Mouse (Mus musculus): ENCODE results near the gene Egfl8. TPM values are rescaled to one million over a fixed set of nuclear protein-coding genes. Genes with fewer than 3 reads are reported as not detected.

The Egfl8 gene
- polyA plus RNA-seq, 1 experiment from 2014 or later, result 4.4 TPM

DNA sequence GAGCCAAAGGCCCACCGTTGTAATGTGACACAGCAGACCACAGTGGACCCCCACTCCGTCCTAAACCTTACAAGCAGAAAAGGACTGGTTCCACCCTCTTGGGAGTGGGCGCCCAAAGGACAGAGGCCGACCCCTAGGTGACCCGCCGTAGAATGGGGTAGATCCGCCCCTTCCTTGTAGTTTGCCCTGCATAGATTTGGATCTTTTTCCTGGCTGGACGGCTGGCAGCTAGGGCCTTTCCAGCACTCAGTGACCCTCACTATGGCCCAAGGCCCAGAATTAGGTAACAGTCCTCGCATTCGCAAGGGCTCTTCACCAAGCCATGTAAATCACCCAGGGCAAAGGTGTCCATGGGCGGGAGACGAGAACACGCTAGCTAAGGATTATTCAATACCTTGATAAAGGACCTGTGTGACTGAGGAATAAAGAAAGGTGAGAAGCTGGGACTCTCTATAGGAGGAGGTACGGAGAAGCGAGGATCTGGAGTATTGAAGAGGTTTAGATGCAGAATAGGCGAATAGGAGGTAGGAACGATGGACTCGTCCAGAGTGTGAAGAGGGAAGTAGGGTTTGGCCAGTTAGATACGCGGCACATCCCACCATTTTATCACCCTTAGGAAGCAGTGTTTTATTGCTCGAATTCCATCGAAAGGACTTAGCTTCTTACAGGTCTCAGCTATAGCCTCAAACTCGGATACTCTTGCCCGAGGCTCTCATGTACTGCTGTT, 11.1 kb downstream of the Egfl8 start:
- TF ChIP-seq EP300 (optimal IDR thresholded peaks at IDR 0.05) (no peak), CTCF (IDR thresholded peaks at IDR 0.05; ENCODE audit: low read depth) (no peak)
- Histone ChIP-seq H3K27me3 (ENCODE audit: control insufficient read depth, insufficient read depth, low read length) (no peaks in the 10 kb centered on the region), H3K9me3 (ENCODE audit: control insufficient read depth, low read length) (no peaks in the 10 kb centered on the region), H3K27ac (replicated peaks) (peak overlapping the region; percentile 93), H3K4me1 (replicated peaks; ENCODE audit: control insufficient read depth, insufficient read depth) (0 out of 2 replicates have a peak, but pooled peaks cover 5% of the 10 kb centered on the region), H3K36me3 (ENCODE audit: control insufficient read depth, insufficient read depth, low read length) (peaks cover 8% of the 10 kb centered on the region), H3K4me3 (ENCODE audit: low read depth, low read length) (peak overlapping the region; percentile 89), H3K4me2 (replicated peaks; ENCODE audit: low read depth) (peak overlapping the region; percentile 88), H3K9ac (ENCODE audit: low read length) (peak overlapping the region; percentile 61)
- DNase-seq (ENCODE audit: low spot score) (no peak), ATAC-seq (ENCODE audit: low FRiP score, low TSS enrichment) (no peak)
- 14% methylated on average over 24 of the region's 24 CpGs for WGBS

DNA sequence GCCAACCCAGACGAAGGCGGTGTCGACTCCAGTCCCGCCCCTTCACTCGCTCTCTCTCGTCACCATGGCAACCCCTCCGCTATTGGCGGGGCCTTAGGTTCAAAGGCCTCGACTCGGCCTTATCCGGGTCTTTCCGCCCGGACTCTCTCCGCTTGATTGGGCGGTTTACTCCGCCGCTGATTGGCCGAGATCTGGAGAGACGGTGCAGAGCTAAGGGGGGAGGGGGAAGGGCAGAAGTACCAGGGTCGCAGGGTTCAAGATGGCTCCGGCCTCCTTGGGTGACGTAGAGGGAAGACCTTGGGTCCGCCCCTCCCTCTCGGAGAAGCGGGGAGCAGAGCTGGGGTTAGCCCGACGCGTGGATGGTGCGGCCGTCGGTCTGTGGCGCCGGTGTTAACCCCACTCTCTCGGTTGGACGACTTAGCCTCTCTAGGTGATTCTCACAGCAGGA, 11.7 kb downstream of the Egfl8 start, which contains the start of gene Agpat1:
Gene Agpat1, plus strand, starts transcription at position 202 of the 448 bp plus-strand sequence.
- Histone ChIP-seq H3K9me3 (ENCODE audit: control insufficient read depth, low read length) (no peaks in the 10 kb centered on the region), H3K27ac (replicated peaks) (peak within 1 kb of the TSS; percentile 93), H3K4me2 (replicated peaks; ENCODE audit: low read depth) (peak within 1 kb of the TSS; percentile 88), H3K4me3 (ENCODE audit: low read depth, low read length) (peak within 1 kb of the TSS; percentile 89), H3K36me3 (ENCODE audit: control insufficient read depth, insufficient read depth, low read length) (peaks cover 8% of the 10 kb centered on the region), H3K9ac (ENCODE audit: low read length) (peak within 1 kb of the TSS; percentile 66), H3K4me1 (replicated peaks; ENCODE audit: control insufficient read depth, insufficient read depth) (0 out of 2 replicates have a peak, but pooled peaks cover 5% of the 10 kb centered on the region), H3K27me3 (ENCODE audit: control insufficient read depth, insufficient read depth, low read length) (no peaks in the 10 kb centered on the region)
- ATAC-seq (ENCODE audit: low FRiP score, low TSS enrichment), result peak; percentile 87
- TF ChIP-seq EP300 (optimal IDR thresholded peaks at IDR 0.05), result no peak
- no peak for TF ChIP-seq CTCF (IDR thresholded peaks at IDR 0.05; ENCODE audit: low read depth)
- WGBS, result under 1% methylated on average over 35 of the region's 35 CpGs
- DNase-seq (ENCODE audit: low spot score), result no peak

DNA sequence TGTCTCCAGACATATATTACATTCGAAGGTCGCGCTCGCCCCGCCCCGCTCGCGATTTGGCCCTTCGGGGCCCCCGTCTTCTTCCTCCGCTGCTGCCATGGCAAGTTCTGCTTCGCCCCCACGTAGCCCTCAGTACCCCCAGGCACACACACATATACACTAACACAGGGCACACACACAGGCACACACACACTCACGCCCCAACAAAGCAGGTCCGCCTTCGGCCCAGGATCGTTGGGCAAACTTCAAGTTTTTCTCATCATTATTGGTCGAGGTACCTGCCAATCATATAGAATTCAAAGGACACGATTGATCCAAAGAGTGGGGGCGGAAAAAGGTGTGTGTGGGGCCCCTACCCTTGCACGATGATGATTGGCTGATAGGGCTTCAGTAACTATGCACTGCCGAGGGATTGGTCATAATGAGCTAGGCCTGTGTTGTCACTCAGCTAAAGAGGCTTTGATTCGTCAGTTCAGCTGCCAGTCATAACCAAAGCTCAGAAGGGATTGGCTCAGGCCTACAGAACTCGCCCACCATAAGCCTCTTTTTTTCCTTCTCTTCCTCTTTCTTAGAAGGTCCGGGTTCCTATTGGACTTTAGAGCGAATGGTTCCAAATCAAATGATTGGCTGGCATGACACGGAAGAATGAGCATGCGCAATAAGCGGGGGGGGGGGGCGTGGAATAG, 12.3 kb downstream of the Egfl8 start, which contains the start of gene Rnf5:
Gene Rnf5, minus strand, starts transcription at position 316 of the 686 bp plus-strand sequence.
- under 1% methylated on average over 30 of the region's 30 CpGs for WGBS
- peak within 1 kb of the TSS; percentile 66 for H3K9ac ChIP-seq (ENCODE audit: low read length)
- 0 out of 2 replicates have a peak, but pooled peaks cover 3% of the 10 kb centered on the region for H3K4me1 ChIP-seq (replicated peaks; ENCODE audit: control insufficient read depth, insufficient read depth)
- no peaks in the 10 kb centered on the region for H3K9me3 ChIP-seq (ENCODE audit: control insufficient read depth, low read length)
- no peaks in the 10 kb centered on the region for H3K27me3 ChIP-seq (ENCODE audit: control insufficient read depth, insufficient read depth, low read length)
- peak; percentile 99 for DNase-seq (ENCODE audit: low spot score)
- peak; percentile 93 for ATAC-seq (ENCODE audit: low FRiP score, low TSS enrichment)
- peaks cover 8% of the 10 kb centered on the region for H3K36me3 ChIP-seq (ENCODE audit: control insufficient read depth, insufficient read depth, low read length)
- H3K4me2 ChIP-seq (replicated peaks; ENCODE audit: low read depth), result peak within 1 kb of the TSS; percentile 88
- peak within 1 kb of the TSS; percentile 62 for H3K4me3 ChIP-seq (ENCODE audit: low read depth, low read length)
- TF ChIP-seq CTCF (IDR thresholded peaks at IDR 0.05; ENCODE audit: low read depth) (no peak), EP300 (optimal IDR thresholded peaks at IDR 0.05) (peak; percentile 97)
- H3K27ac ChIP-seq (replicated peaks), result peak within 1 kb of the TSS; percentile 93

DNA sequence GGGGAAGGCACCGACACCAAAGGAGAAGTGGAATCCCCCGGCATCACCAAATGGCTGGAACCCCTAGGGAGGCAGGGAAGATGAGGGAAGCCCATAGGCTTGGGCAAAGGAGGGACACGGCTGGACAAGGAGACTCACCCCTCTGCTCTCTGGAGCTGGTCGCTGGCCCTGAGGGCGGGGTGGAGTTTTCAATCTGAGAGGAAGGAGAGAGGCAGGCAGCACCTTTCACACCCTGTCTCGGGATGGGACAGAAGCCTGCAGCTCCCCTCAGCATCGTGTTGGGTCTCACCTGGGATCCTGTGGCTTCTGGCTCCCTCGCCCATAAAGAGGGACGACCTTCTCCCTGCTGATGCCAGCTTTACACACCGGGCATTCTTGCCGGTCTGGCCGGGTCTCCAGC, 14.0 kb downstream of the Egfl8 start:
- H3K36me3 ChIP-seq (ENCODE audit: control insufficient read depth, insufficient read depth, low read length), result peaks cover 8% of the 10 kb centered on the region
- TF ChIP-seq CTCF (IDR thresholded peaks at IDR 0.05; ENCODE audit: low read depth) (no peak), EP300 (optimal IDR thresholded peaks at IDR 0.05) (no peak)
- H3K4me1 ChIP-seq (replicated peaks; ENCODE audit: control insufficient read depth, insufficient read depth), result 0 out of 2 replicates have a peak, but pooled peaks cover 3% of the 10 kb centered on the region
- no peak overlapping the region for H3K27ac ChIP-seq (replicated peaks)
- H3K4me3 ChIP-seq (ENCODE audit: low read depth, low read length), result no peak overlapping the region
- DNase-seq (ENCODE audit: low spot score) (no peak), ATAC-seq (ENCODE audit: low FRiP score, low TSS enrichment) (no peak)
- H3K9ac ChIP-seq (ENCODE audit: low read length), result no peak overlapping the region
- 75% methylated on average over 12 of the region's 12 CpGs for WGBS
- H3K4me2 ChIP-seq (replicated peaks; ENCODE audit: low read depth), result no peak overlapping the region
- no peaks in the 10 kb centered on the region for H3K27me3 ChIP-seq (ENCODE audit: control insufficient read depth, insufficient read depth, low read length)
- no peaks in the 10 kb centered on the region for H3K9me3 ChIP-seq (ENCODE audit: control insufficient read depth, low read length)

DNA sequence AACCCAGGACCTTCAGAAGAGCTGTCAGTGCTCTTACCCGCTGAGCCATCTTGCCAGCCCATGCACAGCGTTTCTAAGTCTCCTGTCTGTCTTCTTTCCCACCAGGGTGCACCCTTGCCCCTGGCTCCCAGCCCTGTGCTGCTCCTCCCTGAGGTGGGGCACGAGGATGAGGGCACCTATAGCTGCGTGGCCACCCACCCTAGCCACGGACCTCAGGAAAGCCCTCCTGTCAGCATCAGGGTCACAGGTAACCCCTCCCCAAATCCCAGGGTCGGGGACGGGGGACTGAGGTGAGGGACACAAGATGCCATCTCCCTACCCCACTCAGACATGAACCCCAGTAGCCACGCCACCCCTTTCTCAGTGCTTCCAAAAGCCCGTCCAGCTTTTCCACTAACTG, 15.9 kb downstream of the Egfl8 start:
- Histone ChIP-seq H3K9me3 (ENCODE audit: control insufficient read depth, low read length) (no peaks in the 10 kb centered on the region), H3K36me3 (ENCODE audit: control insufficient read depth, insufficient read depth, low read length) (peaks cover 12% of the 10 kb centered on the region), H3K9ac (ENCODE audit: low read length) (no peak overlapping the region), H3K27ac (replicated peaks) (no peak overlapping the region), H3K27me3 (ENCODE audit: control insufficient read depth, insufficient read depth, low read length) (no peaks in the 10 kb centered on the region), H3K4me3 (ENCODE audit: low read depth, low read length) (no peak overlapping the region), H3K4me1 (replicated peaks; ENCODE audit: control insufficient read depth, insufficient read depth) (no peaks in the 10 kb centered on the region), H3K4me2 (replicated peaks; ENCODE audit: low read depth) (no peak overlapping the region)
- 67% methylated on average over 9 of the region's 9 CpGs for WGBS
- DNase-seq (ENCODE audit: low spot score) (no peak), ATAC-seq (ENCODE audit: low FRiP score, low TSS enrichment) (no peak)
- no peak for TF ChIP-seq EP300 (optimal IDR thresholded peaks at IDR 0.05)
- TF ChIP-seq CTCF (IDR thresholded peaks at IDR 0.05; ENCODE audit: low read depth), result no peak

Data from stomach, postnatal 0 days (tissue).